Mouse (Mus musculus) MEL (cell line): ENCODE measurements around the gene Slco2a1. TPM values are rescaled to one million over a fixed set of nuclear protein-coding genes. Genes with fewer than 3 reads are reported as not detected.

ENCODE experiments used
- DNase-seq: peaks from one replicate; pipeline ENCODE4 v3.0.0; 2011; ENCODE audit warnings: low read depth, low spot score
- H3K27ac ChIP-seq: 2 replicates; pipeline ENCODE4 v1.5.1; 2012; ENCODE audit warnings: low read depth, mild to moderate bottlenecking, control low read depth, low read length, moderate library complexity; ENCODE audit not compliant: control insufficient read depth
- H3K27me3 ChIP-seq, 2 experiments: fragments of 150-350 bp in 1 of 2; sonication (generic) in 1 of 2; 2 replicates each; pipeline ENCODE4 v1.6.1; 2012; ENCODE audit warnings: low read length in 2 of 2, mild to moderate bottlenecking in 2 of 2, improper control_type of control experiment in 1 of 2, moderate library complexity in 1 of 2; ENCODE audit not compliant: insufficient read depth in 2 of 2, control insufficient read depth in 1 of 2
- H3K36me3 ChIP-seq, 2 experiments: 2 replicates each; pipeline ENCODE4 v1.6.1; 2012 to 2014; ENCODE audit warnings: low read length in 2 of 2, improper control_type of control experiment in 1 of 2, inconsistent platforms in 1 of 2, mild to moderate bottlenecking in 1 of 2; ENCODE audit not compliant: insufficient read depth in 2 of 2, control insufficient read depth in 1 of 2
- H3K4me1 ChIP-seq, 2 experiments: fragments of 150-350 bp in 1 of 2; sonication (generic) in 1 of 2; 2 replicates each; pipeline ENCODE4 v1.6.1; 2012; ENCODE audit warnings: low read length in 2 of 2, improper control_type of control experiment in 1 of 2, mild to moderate bottlenecking in 1 of 2; ENCODE audit not compliant: insufficient read depth in 2 of 2, control insufficient read depth in 1 of 2
- H3K4me3 ChIP-seq, 2 experiments: fragments of 150-350 bp in 1 of 2; sonication (generic) in 1 of 2; 2 replicates each; pipeline ENCODE4 v1.5.1; 2012; ENCODE audit warnings: low read depth in 2 of 2, low read length in 2 of 2, mild to moderate bottlenecking in 2 of 2, moderate library complexity in 2 of 2, control low read depth in 1 of 2, improper control_type of control experiment in 1 of 2; ENCODE audit not compliant: control insufficient read depth in 1 of 2, insufficient read depth in 1 of 2
- H3K79me2 ChIP-seq: 2 replicates; pipeline ENCODE4 v1.6.1; 2012; ENCODE audit warnings: mild to moderate bottlenecking, low read length, moderate library complexity; ENCODE audit not compliant: control insufficient read depth, poor library complexity, insufficient read depth
- H3K9ac ChIP-seq: 2 replicates; pipeline ENCODE4 v1.6.1; 2012; ENCODE audit warnings: low read depth, mild to moderate bottlenecking, control low read depth, low read length, moderate library complexity; ENCODE audit not compliant: control insufficient read depth, poor library complexity, severe bottlenecking
- H3K9me3 ChIP-seq: fragments of 150-350 bp; sonication (generic); replicated peaks from 2 replicates; pipeline ENCODE4 v1.6.1; 2012; ENCODE audit warnings: mild to moderate bottlenecking, low read length, improper control_type of control experiment, moderate library complexity; ENCODE audit not compliant: insufficient read depth
- CHD1 ChIP-seq: IDR thresholded peaks from 2 replicates; pipeline ENCODE4 v1.6.1; 2012; ENCODE audit warnings: low read depth, mild to moderate bottlenecking, inconsistent platforms, low read length, improper control_type of control experiment
- CHD2 ChIP-seq: IDR thresholded peaks from 2 replicates; pipeline ENCODE4 v1.6.1; 2011; ENCODE audit warnings: low read length, improper control_type of control experiment
- KAT2A ChIP-seq: conservative IDR thresholded peaks from 2 replicates; pipeline ENCODE4 v1.6.1; 2012; ENCODE audit warnings: low read depth, low read length, improper control_type of control experiment, inconsistent platforms
- MAZ ChIP-seq: IDR thresholded peaks from 2 replicates; pipeline ENCODE4 v1.6.1; 2012; ENCODE audit warnings: low read depth, mild to moderate bottlenecking, inconsistent platforms, low read length, improper control_type of control experiment
- MEF2A ChIP-seq: IDR thresholded peaks from 2 replicates; pipeline ENCODE4 v1.6.1; 2014; ENCODE audit warnings: low read depth, mild to moderate bottlenecking, inconsistent platforms, low read length, improper control_type of control experiment; ENCODE audit not compliant: poor library complexity, insufficient replicate concordance, severe bottlenecking; ENCODE audit errors: extremely low read depth
- MXI1 ChIP-seq: IDR thresholded peaks from 2 replicates; pipeline ENCODE4 v1.6.1; 2011; ENCODE audit warnings: mild to moderate bottlenecking, low read depth, low read length, improper control_type of control experiment
- MYB ChIP-seq: IDR thresholded peaks from 2 replicates; pipeline ENCODE4 v1.6.1; 2011; ENCODE audit warnings: mild to moderate bottlenecking, low read depth, low read length, improper control_type of control experiment
- POLR2AphosphoS2 ChIP-seq: IDR thresholded peaks from 2 replicates; pipeline ENCODE4 v1.6.1; 2011; ENCODE audit warnings: low read length, improper control_type of control experiment
- RCOR1 ChIP-seq: IDR thresholded peaks from 2 replicates; pipeline ENCODE4 v1.6.1; 2012; ENCODE audit warnings: low read depth, mild to moderate bottlenecking, inconsistent platforms, low read length, improper control_type of control experiment
- SMC3 ChIP-seq: IDR thresholded peaks from 2 replicates; pipeline ENCODE4 v1.6.1; 2011; ENCODE audit warnings: low read depth, low read length, improper control_type of control experiment
- UBTF ChIP-seq: IDR thresholded peaks from 2 replicates; pipeline ENCODE4 v1.6.1; 2012; ENCODE audit warnings: low read depth, mild to moderate bottlenecking, inconsistent platforms, low read length, improper control_type of control experiment, moderate library complexity, borderline replicate concordance; ENCODE audit not compliant: insufficient read depth
- USF2 ChIP-seq, 2 experiments: IDR thresholded peaks; 2 replicates each; pipeline ENCODE4 v1.6.1; 2011 to 2012; ENCODE audit warnings: improper control_type of control experiment in 2 of 2, low read length in 2 of 2, borderline replicate concordance in 1 of 2, inconsistent platforms in 1 of 2, low read depth in 1 of 2, mild to moderate bottlenecking in 1 of 2; ENCODE audit not compliant: insufficient read depth in 1 of 2
- ZMIZ1 ChIP-seq: IDR thresholded peaks from 2 replicates; pipeline ENCODE4 v1.6.1; 2012; ENCODE audit warnings: low read depth, mild to moderate bottlenecking, inconsistent platforms, low read length, improper control_type of control experiment, moderate library complexity
- ZNF384 ChIP-seq: IDR thresholded peaks from 2 replicates; pipeline ENCODE4 v1.6.1; 2012; ENCODE audit warnings: low read depth, mild to moderate bottlenecking, inconsistent platforms, low read length, improper control_type of control experiment
- polyA plus RNA-seq, 2 experiments: library from polyadenylated mRNA; stranded (reverse) in 1 of 2; unstranded in 1 of 2; fragments of >175 nt in 1 of 2; fragments of >200 nt in 1 of 2; gene quantifications; 2 replicates each; pipeline versions ENCODE4 v1.2.1 to v1.2.4; 2012; ENCODE audit warnings: low replicate concordance in 2 of 2, low read depth in 1 of 2; ENCODE audit not compliant: insufficient read length in 2 of 2, insufficient read depth in 1 of 2, missing spikeins in 1 of 2
- total RNA-seq: library from RNA; depleted of rRNA; stranded (reverse); fragments of 300-350 nt; gene quantifications from 2 replicates; pipeline ENCODE4 v1.2.3, GENCODE M21; 2012

Gene Slco2a1
- total and polyA plus RNA-seq, 3 experiments: 0.01 TPM; not detected in 2

GRCm38 (mm10) chr9:103071541-103072203, 83.2 kb downstream of the Slco2a1 start:
- H3K9me3 ChIP-seq: no peaks in the 10 kb centered on the region
- H3K9ac ChIP-seq: no peak overlapping the region
- no peaks in the 10 kb centered on the region for H3K36me3 ChIP-seq
- no peak for DNase-seq
- H3K4me3 ChIP-seq: no peak overlapping the region
- TF ChIP-seq KAT2A: no peak
- no peak for TF ChIP-seq MXI1
- no peak for TF ChIP-seq USF2 (IDR thresholded peaks at IDR 0.05; ENCODE audit: borderline replicate concordance in 1 of 2, insufficient read depth in 1 of 2, low read depth in 1 of 2, low read length in 2 of 2)
- TF ChIP-seq ZNF384: no peak
- TF ChIP-seq MYB: no peak
- TF ChIP-seq MAZ: no peak
- TF ChIP-seq CHD1: no peak
- TF ChIP-seq ZMIZ1: no peak
- TF ChIP-seq UBTF: no peak
- TF ChIP-seq MEF2A: no peak
- TF ChIP-seq RCOR1: no peak
- TF ChIP-seq, all 39 proteins: peak for 0
- H3K79me2 ChIP-seq: no peaks in the 10 kb centered on the region
- H3K4me1 ChIP-seq: no peaks in the 10 kb centered on the region
- no peaks in the 10 kb centered on the region for H3K27me3 ChIP-seq
- no peak overlapping the region for H3K27ac ChIP-seq

- Histone ChIP-seq H3K4me1 (no peaks in the 10 kb centered on the region), H3K9me3 (no peaks in the 10 kb centered on the region), H3K27me3 (no peaks in the 10 kb centered on the region), H3K27ac (no peak overlapping the region), H3K4me3 (no peak overlapping the region), H3K79me2 (no peaks in the 10 kb centered on the region), H3K9ac (no peak overlapping the region), H3K36me3 (no peaks in the 10 kb centered on the region)
- DNase-seq: no peak
- TF ChIP-seq CHD2 (no peak), SMC3 (no peak), MYB (no peak), USF2 (IDR thresholded peaks at IDR 0.05; ENCODE audit: borderline replicate concordance in 1 of 2, insufficient read depth in 1 of 2, low read depth in 1 of 2, low read length in 2 of 2) (no peak), POLR2AphosphoS2 (no peak)
Measured at GRCm38 (mm10) chr9:103072204-103072599, 83.7 kb downstream of the Slco2a1 start.
